Mouse (Mus musculus) ES-E14 (cell line): ENCODE results near the gene Phactr2. TPM values are rescaled to one million over a fixed set of nuclear protein-coding genes. Genes with fewer than 3 reads are reported as not detected.

Source experiments
- DNase-seq: peaks from one replicate; pipeline ENCODE4 v3.0.0-alpha.2; 2013; ENCODE audit warnings: low read depth, low spot score
- H3K27ac ChIP-seq: 2 replicates; pipeline ENCODE4 v1.5.1; 2012; ENCODE audit warnings: low read depth, mild to moderate bottlenecking, low read length, moderate library complexity, mixed read lengths; ENCODE audit not compliant: poor library complexity, insufficient read depth, severe bottlenecking
- H3K36me3 ChIP-seq: 2 replicates; pipeline ENCODE4 v1.6.1; 2012; ENCODE audit warnings: mild to moderate bottlenecking, low read length, moderate library complexity, mixed read lengths; ENCODE audit not compliant: control insufficient read depth, poor library complexity, insufficient read depth, severe bottlenecking
- H3K4me1 ChIP-seq, 2 experiments: fragments of 150-350 bp in 1 of 2; sonication (generic) in 1 of 2; 2 replicates each; pipeline ENCODE4 v1.6.1; 2012; ENCODE audit warnings: low read length in 2 of 2, mild to moderate bottlenecking in 1 of 2, mixed read lengths in 1 of 2; ENCODE audit not compliant: control insufficient read depth in 2 of 2, insufficient read depth in 2 of 2, poor library complexity in 1 of 2
- H3K4me3 ChIP-seq, 2 experiments: fragments of 150-350 bp in 1 of 2; sonication (generic) in 1 of 2; 2 replicates each; pipeline ENCODE4 v1.5.1; 2012; ENCODE audit warnings: low read length in 2 of 2, low read depth in 1 of 2, mild to moderate bottlenecking in 1 of 2, mixed read lengths in 1 of 2; ENCODE audit not compliant: insufficient read depth in 1 of 2, poor library complexity in 1 of 2, severe bottlenecking in 1 of 2
- H3K9ac ChIP-seq: 2 replicates; pipeline ENCODE4 v1.6.1; 2012; ENCODE audit warnings: low read depth, mild to moderate bottlenecking, low read length, mixed read lengths; ENCODE audit not compliant: poor library complexity, insufficient read depth, severe bottlenecking
- H3K9me3 ChIP-seq: fragments of 150-350 bp; sonication (generic); 2 replicates; pipeline ENCODE4 v1.6.1; 2012; ENCODE audit warnings: low read depth, mild to moderate bottlenecking, low read length; ENCODE audit not compliant: control insufficient read depth, insufficient read depth
- CHD2 ChIP-seq: IDR thresholded peaks from 2 replicates; pipeline ENCODE4 v1.6.1; 2014; ENCODE audit warnings: mild to moderate bottlenecking, low read depth, low read length, inconsistent platforms
- HCFC1 ChIP-seq: IDR thresholded peaks from 2 replicates; pipeline ENCODE4 v1.6.1; 2012; ENCODE audit warnings: low read length, inconsistent platforms, borderline replicate concordance; ENCODE audit not compliant: insufficient read depth
- MAFK ChIP-seq: IDR thresholded peaks from 2 replicates; pipeline ENCODE4 v1.6.1; 2014; ENCODE audit warnings: mild to moderate bottlenecking, low read depth, low read length, inconsistent platforms; ENCODE audit not compliant: insufficient read depth
- ZC3H11A ChIP-seq: IDR thresholded peaks from 2 replicates; pipeline ENCODE4 v1.6.1; 2012; ENCODE audit warnings: low read depth, mild to moderate bottlenecking, inconsistent platforms, low read length, borderline replicate concordance
- ZNF384 ChIP-seq: IDR thresholded peaks from 2 replicates; pipeline ENCODE4 v1.6.1; 2012; ENCODE audit warnings: low read depth, low read length, inconsistent platforms
- in situ Hi-C, 2 experiments: fragments of 600-800 bp; cut with MboI; formaldehyde crosslinking; loops; one replicate each; pipeline ENCODE4 v1.15.1; 2025; ENCODE audit warnings: low sequenced_read_pairs in 2 of 2, inconsistent platforms in 1 of 2; ENCODE audit not compliant: unreplicated experiment in 2 of 2
- total RNA-seq: library from RNA; depleted of rRNA; stranded (reverse); fragments of 300-350 nt; gene quantifications from 2 replicates; pipeline ENCODE4 v1.2.3, GENCODE M21; 2012

Phactr2 gene
- total RNA-seq, 1 experiment = 2.2 TPM

GRCm38 (mm10) chr10:13346609-13347290, 127.5 kb downstream of the Phactr2 start:
- no peak for DNase-seq
- no peaks in the 10 kb centered on the region for H3K36me3 ChIP-seq
- H3K27ac ChIP-seq = no peak overlapping the region
- no peaks in the 10 kb centered on the region for H3K9me3 ChIP-seq
- in situ Hi-C loops = no loop called here
- H3K9ac ChIP-seq = no peak overlapping the region
- no peak overlapping the region for H3K4me3 ChIP-seq
- no peaks in the 10 kb centered on the region for H3K4me1 ChIP-seq
- TF ChIP-seq ZNF384 (no peak), ZC3H11A (no peak), CHD2 (no peak), MAFK (no peak), HCFC1 (no peak)

- no peak for DNase-seq
- no peak overlapping the region for H3K4me3 ChIP-seq
Observed at GRCm38 (mm10) chr10:13340583-13340982, 133.6 kb downstream of the Phactr2 start.

GRCm38 (mm10) chr10:13336964-13337363, 137.2 kb downstream of the Phactr2 start:
- in situ Hi-C loops = no loop called here
- Histone ChIP-seq H3K4me1 (no peaks in the 10 kb centered on the region), H3K9ac (no peak overlapping the region), H3K36me3 (no peaks in the 10 kb centered on the region), H3K9me3 (no peaks in the 10 kb centered on the region), H3K4me3 (no peak overlapping the region), H3K27ac (no peak overlapping the region)
- DNase-seq = no peak
- TF ChIP-seq ZC3H11A (no peak), CHD2 (no peak), MAFK (no peak), HCFC1 (no peak), ZNF384 (no peak)

More at GRCm38 (mm10) chr10:13340583-13340982, 133.6 kb downstream of the Phactr2 start:
- Histone ChIP-seq H3K27ac (no peak overlapping the region), H3K9me3 (no peaks in the 10 kb centered on the region), H3K4me1 (no peaks in the 10 kb centered on the region), H3K9ac (no peak overlapping the region), H3K36me3 (no peaks in the 10 kb centered on the region)
- TF ChIP-seq HCFC1 (no peak), CHD2 (no peak), ZNF384 (no peak), ZC3H11A (no peak), MAFK (no peak)
- in situ Hi-C loops = no loop called here

- in situ Hi-C loops = no loop called here
- Histone ChIP-seq H3K4me1 (no peaks in the 10 kb centered on the region), H3K27ac (no peak overlapping the region), H3K9ac (no peak overlapping the region), H3K36me3 (no peaks in the 10 kb centered on the region), H3K4me3 (no peak overlapping the region), H3K9me3 (no peaks in the 10 kb centered on the region)
- no peak for TF ChIP-seq HCFC1
- no peak for TF ChIP-seq ZC3H11A
- no peak for TF ChIP-seq CHD2
- TF ChIP-seq MAFK = no peak
- no peak for TF ChIP-seq ZNF384
- DNase-seq = no peak
Observed at GRCm38 (mm10) chr10:13335814-13336213, 138.4 kb downstream of the Phactr2 start.

GRCm38 (mm10) chr10:13335347-13335746, 138.9 kb downstream of the Phactr2 start:
- in situ Hi-C loops = no loop called here
- no peak for DNase-seq
- no peak overlapping the region for H3K4me3 ChIP-seq
- H3K9ac ChIP-seq = no peak overlapping the region
- no peaks in the 10 kb centered on the region for H3K4me1 ChIP-seq
- TF ChIP-seq ZNF384 (no peak), ZC3H11A (no peak), MAFK (no peak), CHD2 (no peak), HCFC1 (no peak)
- H3K27ac ChIP-seq = no peak overlapping the region
- H3K36me3 ChIP-seq = no peaks in the 10 kb centered on the region
- no peaks in the 10 kb centered on the region for H3K9me3 ChIP-seq
